Mouse (Mus musculus) neural tube, embryonic 13.5 days (tissue): ENCODE results near the gene Dst. TPM values are rescaled to one million over a fixed set of nuclear protein-coding genes. Genes with fewer than 3 reads are reported as not detected.
A peak's percentile ranks its signal among the peaks of the same experiment; 100 is the strongest.

Source experiments
- ATAC-seq: fragments of 200-750 bp; cut with Nextera tagmentation; 2 replicates; pipeline ENCODE4 v1.8.0; 2017; ENCODE audit warnings: low read depth, mild to moderate bottlenecking, moderate TSS enrichment, moderate library complexity
- H3K27ac ChIP-seq: fragments of 300-500 bp; sonication (generic); replicated peaks from 2 replicates; pipeline ENCODE4 v1.5.1; 2015; ENCODE audit warnings: moderate library complexity, mild to moderate bottlenecking, inconsistent platforms
- H3K27me3 ChIP-seq: fragments of 300-500 bp; sonication (generic); 2 replicates; pipeline ENCODE4 v1.6.1; 2015; ENCODE audit warnings: mild to moderate bottlenecking, inconsistent platforms
- H3K36me3 ChIP-seq: fragments of 300-500 bp; sonication (generic); 2 replicates; pipeline ENCODE4 v1.6.1; 2015; ENCODE audit warnings: mild to moderate bottlenecking, inconsistent platforms
- H3K4me1 ChIP-seq: fragments of 300-500 bp; sonication (generic); replicated peaks from 2 replicates; pipeline ENCODE4 v1.6.1; 2015; ENCODE audit warnings: inconsistent platforms
- H3K4me2 ChIP-seq: fragments of 300-500 bp; sonication (generic); 2 replicates; pipeline ENCODE4 v1.6.1; 2015; ENCODE audit warnings: inconsistent platforms, mild to moderate bottlenecking, moderate library complexity
- H3K4me3 ChIP-seq: fragments of 300-500 bp; sonication (generic); 2 replicates; pipeline ENCODE4 v1.5.1; 2015; ENCODE audit warnings: mild to moderate bottlenecking, inconsistent platforms
- H3K9ac ChIP-seq: fragments of 300-500 bp; sonication (generic); 2 replicates; pipeline ENCODE4 v1.6.1; 2015; ENCODE audit warnings: moderate library complexity, mild to moderate bottlenecking, inconsistent platforms
- H3K9me3 ChIP-seq: fragments of 300-500 bp; sonication (generic); 2 replicates; pipeline ENCODE4 v1.6.1; 2016; ENCODE audit warnings: inconsistent platforms
- WGBS: fragments of 180-500 bp; shearing (Covaris S2); methylation state at CpG from one replicate; pipeline ENCODE4 v1.1.7; 2015; 5-methylcytosine and 5-hydroxymethylcytosine counted together
- polyA plus RNA-seq: library from polyadenylated mRNA; unstranded; fragments of >200 nt; fragmentation: Nextera tagmentation; extraction: Ambion mirVana; gene quantifications from 2 replicates; pipeline ENCODE4 v1.2.1, GENCODE M21; 2015

The Dst gene
- polyA plus RNA-seq, 1 experiment from 2014 or later = 44.4 TPM

GRCm38 (mm10) chr1:34013490-34013889 is 105.5 kb downstream of the Dst start:
- no peak for ATAC-seq
- WGBS = 62% methylated on average over 5 of the region's 5 CpGs
- peaks cover 65% of the 10 kb centered on the region for H3K4me1 ChIP-seq
- no peak overlapping the region for H3K27ac ChIP-seq
- no peaks in the 10 kb centered on the region for H3K27me3 ChIP-seq
- peak overlapping the region; percentile 90; the same call in 1 of the 2 replicates for H3K4me3 ChIP-seq
- H3K9ac ChIP-seq = no peak overlapping the region
- no peaks in the 10 kb centered on the region for H3K9me3 ChIP-seq
- H3K36me3 ChIP-seq = no peaks in the 10 kb centered on the region
- H3K4me2 ChIP-seq = peak overlapping the region; percentile 89

- 61% methylated on average over 15 of the region's 15 CpGs for WGBS
- H3K9ac ChIP-seq = no peak overlapping the region
- no peaks in the 10 kb centered on the region for H3K27me3 ChIP-seq
- H3K36me3 ChIP-seq = no peaks in the 10 kb centered on the region
- H3K9me3 ChIP-seq = no peaks in the 10 kb centered on the region
- no peak for ATAC-seq
- H3K4me2 ChIP-seq = no peak overlapping the region
- H3K27ac ChIP-seq = no peak overlapping the region
- no peak overlapping the region for H3K4me3 ChIP-seq
- H3K4me1 ChIP-seq = peaks cover 51% of the 10 kb centered on the region
Measured at GRCm38 (mm10) chr1:34016780-34017179, 108.8 kb downstream of the Dst start.

- H3K4me1 ChIP-seq = peaks cover 46% of the 10 kb centered on the region
- no peak overlapping the region for H3K27ac ChIP-seq
- H3K9ac ChIP-seq = no peak overlapping the region
- 82% methylated on average over 4 of the region's 4 CpGs for WGBS
- no peaks in the 10 kb centered on the region for H3K9me3 ChIP-seq
- H3K4me3 ChIP-seq = no peak overlapping the region
- no peak for ATAC-seq
- no peaks in the 10 kb centered on the region for H3K27me3 ChIP-seq
- H3K36me3 ChIP-seq = no peaks in the 10 kb centered on the region
- H3K4me2 ChIP-seq = no peak overlapping the region
Measured at GRCm38 (mm10) chr1:34017323-34017722, 109.3 kb downstream of the Dst start.

- Histone ChIP-seq H3K27me3 (no peaks in the 10 kb centered on the region), H3K36me3 (no peaks in the 10 kb centered on the region), H3K4me1 (peaks cover 36% of the 10 kb centered on the region), H3K4me2 (no peak overlapping the region), H3K9ac (no peak overlapping the region), H3K4me3 (no peak overlapping the region), H3K9me3 (no peaks in the 10 kb centered on the region), H3K27ac (no peak overlapping the region; the same call in 1 of the 2 replicates)
- 0 out of 2 replicates have a peak, but pooled peaks have one; percentile 51 for ATAC-seq
- WGBS = 85% methylated on average over 6 of the region's 6 CpGs
Measured at GRCm38 (mm10) chr1:34020599-34020998, 112.6 kb downstream of the Dst start.

- no peak overlapping the region for H3K9ac ChIP-seq
- WGBS = 84% methylated on average over 2 of the region's 2 CpGs
- no peak for ATAC-seq
- H3K4me3 ChIP-seq = no peak overlapping the region
- no peaks in the 10 kb centered on the region for H3K27me3 ChIP-seq
- H3K27ac ChIP-seq = no peak overlapping the region
- H3K4me2 ChIP-seq = no peak overlapping the region
- H3K4me1 ChIP-seq = peaks cover 33% of the 10 kb centered on the region
- H3K9me3 ChIP-seq = no peaks in the 10 kb centered on the region
- no peaks in the 10 kb centered on the region for H3K36me3 ChIP-seq
Measured at GRCm38 (mm10) chr1:34021574-34021973, 113.5 kb downstream of the Dst start.

- no peaks in the 10 kb centered on the region for H3K27me3 ChIP-seq
- 69% methylated on average over 9 of the region's 9 CpGs for WGBS
- H3K4me1 ChIP-seq = peaks cover 18% of the 10 kb centered on the region
- H3K9me3 ChIP-seq = no peaks in the 10 kb centered on the region
- H3K4me3 ChIP-seq = no peak overlapping the region
- no peak for ATAC-seq
- H3K9ac ChIP-seq = no peak overlapping the region
- no peak overlapping the region for H3K4me2 ChIP-seq
- H3K27ac ChIP-seq = no peak overlapping the region
- H3K36me3 ChIP-seq = no peaks in the 10 kb centered on the region
Measured at GRCm38 (mm10) chr1:34023154-34023553, 115.1 kb downstream of the Dst start.

- peaks cover 15% of the 10 kb centered on the region for H3K4me1 ChIP-seq
- WGBS = 89% methylated on average over 6 of the region's 6 CpGs
- H3K9ac ChIP-seq = no peak overlapping the region
- H3K27me3 ChIP-seq = no peaks in the 10 kb centered on the region
- no peak overlapping the region for H3K27ac ChIP-seq
- no peak overlapping the region for H3K4me3 ChIP-seq
- H3K4me2 ChIP-seq = no peak overlapping the region
- no peak for ATAC-seq
- H3K36me3 ChIP-seq = no peaks in the 10 kb centered on the region
- H3K9me3 ChIP-seq = no peaks in the 10 kb centered on the region
Measured at GRCm38 (mm10) chr1:34025879-34026278, 117.9 kb downstream of the Dst start.

- 78% methylated on average over 5 of the region's 5 CpGs for WGBS
- no peaks in the 10 kb centered on the region for H3K36me3 ChIP-seq
Measured at GRCm38 (mm10) chr1:34028722-34029121, 120.7 kb downstream of the Dst start.

GRCm38 (mm10) chr1:34030330-34031021 is 122.5 kb downstream of the Dst start:
- 86% methylated on average over 17 of the region's 17 CpGs for WGBS
- peaks cover 10% of the 10 kb centered on the region for H3K4me1 ChIP-seq

More at GRCm38 (mm10) chr1:34028722-34029121, 120.7 kb downstream of the Dst start:
- H3K4me1 ChIP-seq = peaks cover 11% of the 10 kb centered on the region
- no peak overlapping the region for H3K27ac ChIP-seq
- H3K9ac ChIP-seq = no peak overlapping the region
- H3K4me3 ChIP-seq = no peak overlapping the region
- H3K4me2 ChIP-seq = no peak overlapping the region
- H3K9me3 ChIP-seq = no peaks in the 10 kb centered on the region
- H3K27me3 ChIP-seq = no peaks in the 10 kb centered on the region
- ATAC-seq = no peak

GRCm38 (mm10) chr1:34033052-34033451 is 125.0 kb downstream of the Dst start:
- H3K36me3 ChIP-seq = no peaks in the 10 kb centered on the region
- 76% methylated on average over 5 of the region's 5 CpGs for WGBS

More at GRCm38 (mm10) chr1:34030330-34031021, 122.5 kb downstream of the Dst start:
- ATAC-seq = no peak
- Histone ChIP-seq H3K4me2 (no peak overlapping the region), H3K27me3 (no peaks in the 10 kb centered on the region), H3K36me3 (no peaks in the 10 kb centered on the region), H3K9ac (no peak overlapping the region), H3K4me3 (no peak overlapping the region), H3K9me3 (no peaks in the 10 kb centered on the region), H3K27ac (no peak overlapping the region)

GRCm38 (mm10) chr1:34033478-34033877 is 125.5 kb downstream of the Dst start:
- ATAC-seq = no peak
- Histone ChIP-seq H3K4me1 (peaks cover 9% of the 10 kb centered on the region), H3K36me3 (no peaks in the 10 kb centered on the region), H3K4me2 (no peak overlapping the region), H3K9me3 (no peaks in the 10 kb centered on the region), H3K9ac (no peak overlapping the region), H3K27me3 (no peaks in the 10 kb centered on the region), H3K4me3 (no peak overlapping the region), H3K27ac (no peak overlapping the region)
- 93% methylated on average over 1 of the region's 1 CpGs for WGBS

More at GRCm38 (mm10) chr1:34033052-34033451, 125.0 kb downstream of the Dst start:
- no peak overlapping the region for H3K4me2 ChIP-seq
- H3K27ac ChIP-seq = no peak overlapping the region
- H3K9ac ChIP-seq = no peak overlapping the region
- H3K27me3 ChIP-seq = no peaks in the 10 kb centered on the region
- no peak overlapping the region for H3K4me3 ChIP-seq
- H3K4me1 ChIP-seq = peaks cover 10% of the 10 kb centered on the region
- H3K9me3 ChIP-seq = no peaks in the 10 kb centered on the region
- no peak for ATAC-seq

GRCm38 (mm10) chr1:34033958-34034357 is 125.9 kb downstream of the Dst start:
- no peak overlapping the region for H3K4me2 ChIP-seq
- no peak overlapping the region for H3K27ac ChIP-seq
- no peaks in the 10 kb centered on the region for H3K27me3 ChIP-seq
- peaks cover 5% of the 10 kb centered on the region; the same call in 1 of the 2 replicates for H3K4me1 ChIP-seq
- H3K36me3 ChIP-seq = no peaks in the 10 kb centered on the region
- no peak overlapping the region for H3K9ac ChIP-seq
- ATAC-seq = no peak
- H3K9me3 ChIP-seq = no peaks in the 10 kb centered on the region
- 88% methylated on average over 3 of the region's 3 CpGs for WGBS
- H3K4me3 ChIP-seq = no peak overlapping the region

- Histone ChIP-seq H3K27me3 (no peaks in the 10 kb centered on the region), H3K27ac (no peak overlapping the region), H3K4me3 (no peak overlapping the region), H3K9ac (no peak overlapping the region), H3K4me2 (no peak overlapping the region), H3K36me3 (no peaks in the 10 kb centered on the region), H3K9me3 (no peaks in the 10 kb centered on the region), H3K4me1 (peaks cover 10% of the 10 kb centered on the region)
- ATAC-seq = no peak
- 91% methylated on average over 12 of the region's 12 CpGs for WGBS
Measured at GRCm38 (mm10) chr1:34036111-34036510, 128.1 kb downstream of the Dst start.
